In the genomic region with DNA sequence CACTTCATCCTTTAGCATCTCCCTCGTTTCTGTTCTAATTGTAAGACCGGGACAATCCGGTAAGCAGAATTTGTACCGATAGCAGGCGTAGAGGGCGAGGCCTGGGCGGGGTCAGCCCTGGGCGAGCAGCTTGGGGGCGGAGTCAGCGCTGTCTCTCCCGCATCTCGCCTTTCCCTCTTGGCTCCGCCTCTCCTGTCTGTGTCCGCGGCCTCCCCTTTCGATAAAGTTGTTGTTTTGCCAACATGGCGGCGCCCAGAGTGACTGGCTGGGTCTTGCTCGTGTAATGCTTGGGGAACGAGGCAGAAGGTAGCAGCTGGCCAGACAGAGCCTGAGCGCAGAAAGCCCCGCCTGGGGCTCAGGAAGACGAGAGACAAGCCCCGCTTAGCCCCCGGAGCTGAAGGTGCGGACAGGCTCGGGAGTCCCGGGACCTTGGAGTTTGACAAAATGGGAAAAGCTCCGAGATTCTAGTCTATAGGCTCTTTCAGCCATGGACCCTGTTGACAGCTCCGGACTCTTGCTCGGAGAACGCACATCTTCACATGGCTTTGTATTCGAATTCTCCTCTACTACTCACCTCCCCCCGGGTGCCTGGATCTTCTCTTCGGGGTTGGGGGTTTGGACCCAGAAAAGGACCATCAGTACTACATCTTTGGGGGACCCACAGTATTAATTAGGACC, we compare ENCODE assay signal across 8 mouse cellular contexts. TPM values are rescaled to one million over a fixed set of nuclear protein-coding genes. Genes with fewer than 3 reads are reported as not detected.
DNase-seq lines count a peak whose midpoint lies in the region; ATAC-seq lines count a peak whose summit lies in the region.

TSS of gene Lars2 (plus strand) at position 220 of the 678 bp plus-strand sequence.

- H3K9me3 ChIP-seq in hindbrain, embryonic 16.5 days (ENCODE audit: control insufficient read depth, low read length): no peaks in the 10 kb centered on the region

- no peaks in the 10 kb centered on the region for H3K79me2 ChIP-seq in macrophage (ENCODE audit: inconsistent target)

- no peaks in the 10 kb centered on the region; the same call in 1 of the 2 replicates for H3K36me3 ChIP-seq in hindbrain, embryonic 16.5 days (ENCODE audit: control insufficient read depth, insufficient read depth, low read length)
- no peaks in the 10 kb centered on the region for H3K36me3 ChIP-seq in macrophage (ENCODE audit: inconsistent target)

- peak within 1 kb of the TSS; percentile 88 for H3K4me2 ChIP-seq in hindbrain, embryonic 16.5 days (ENCODE audit: low read length)

- peak within 1 kb of the TSS; percentile 84 for H3K9ac ChIP-seq in hindbrain, embryonic 16.5 days (ENCODE audit: low read depth, low read length)

- ATAC-seq in hindbrain, embryonic 16.5 days: peak; percentile 99

- peak; percentile 85 for DNase-seq in WW6 (ENCODE audit: low read depth, low spot score)
- peak; percentile 86 to 90 for DNase-seq in cerebellum, postnatal 4 days (ENCODE audit: low spot score in 2 of 2)
- peak; percentile 95 for DNase-seq in gastrocnemius, adult 18-20 months (ENCODE audit: low spot score)
- DNase-seq in left cerebral cortex, adult 18-20 months (ENCODE audit: low spot score in 2 of 2): peak; percentile 91 to 92
- DNase-seq in right cerebral cortex, adult 18-20 months: peak; percentile 94
- peak; percentile 63 for DNase-seq in urinary bladder, postnatal 10 days (ENCODE audit: low spot score)

- no peaks in the 10 kb centered on the region for H3K27me3 ChIP-seq in hindbrain, embryonic 16.5 days (replicated peaks; ENCODE audit: control insufficient read depth, insufficient read depth, low read length)

- H3K4me1 ChIP-seq in hindbrain, embryonic 16.5 days (ENCODE audit: control insufficient read depth, insufficient read depth, low read depth, low read length): peaks cover 11% of the 10 kb centered on the region

- peak within 1 kb of the TSS; percentile 90 for H3K27ac ChIP-seq in hindbrain, embryonic 16.5 days (ENCODE audit: low read depth, low read length)
- peak within 1 kb of the TSS; percentile 52 for H3K27ac ChIP-seq in macrophage

- peak within 1 kb of the TSS; percentile 76 for H3K4me3 ChIP-seq in hindbrain, embryonic 16.5 days (ENCODE audit: low read length)
- peak within 1 kb of the TSS; percentile 98 for H3K4me3 ChIP-seq in macrophage (ENCODE audit: inconsistent target)

- WGBS in hindbrain, embryonic 16.5 days: 0% methylated on average over 35 of the region's 35 CpGs
- whole genome bisulfite sequencing in macrophage (ENCODE audit: missing documents): under 1% methylated on average over 34 of the region's 35 CpGs

RNA-seq across cellular contexts. Expression of gene Lars2, which starts in this region (rescaled TPM):
- 10 to 100 TPM; 25.3 to 32.4 TPM for total RNA-seq in gastrocnemius, adult 18-20 months (2021)
- 557 and 610 TPM in 2 replicates for polyA plus RNA-seq in hindbrain, embryonic 16.5 days (2015; fragmentation: Nextera tagmentation; extraction: Ambion mirVana)
- total RNA-seq in left cerebral cortex, adult 18-20 months (2021): 10 to 100 TPM; 33.7 to 36.0 TPM
- total RNA-seq in macrophage (2018; cell fraction: chromatin; rRNA removed): 100 to 1,000 TPM in 2 of 26 experiments, 10 to 100 TPM in 23, 1 to 10 TPM in 1; 8.6 to 164 (median 40.5) TPM
- 10 to 100 TPM in 13 of 26 experiments, 1 to 10 TPM in 13; 5.1 to 21.8 (median 10.0) TPM for total RNA-seq in macrophage (2018; cell fraction: cytosol; rRNA removed)
- 10 to 100 TPM in 25 of 26 experiments, 1 to 10 TPM in 1; 8.5 to 47.0 (median 27.1) TPM for total RNA-seq in macrophage (2018; cell fraction: nucleus; rRNA removed)
- polyA plus RNA-seq in macrophage (2018): 117 to 494 TPM (median 405 TPM) in 3 replicates

Comparison
In these comparisons a context has a peak if more than half of its experiments do, and no peak if none do; other contexts are left out.
1. Peak in every context shown above with its lines: DNase-seq, ATAC-seq, H3K4me3 ChIP-seq and H3K27ac ChIP-seq.